Mouse (Mus musculus) stomach, embryonic 14.5 days (tissue): Measurements from ENCODE around the gene Syngr2. TPM values are rescaled to one million over a fixed set of nuclear protein-coding genes. Genes with fewer than 3 reads are reported as not detected.

Source experiments
- ATAC-seq: fragments of 200-750 bp; cut with Nextera tagmentation; 2 replicates; pipeline ENCODE4 v1.8.0; 2017; ENCODE audit warnings: low read depth, moderate TSS enrichment; ENCODE audit not compliant: insufficient number of reproducible peaks, insufficient read depth, low FRiP score
- H3K27ac ChIP-seq: fragments of 300-500 bp; sonication (generic); 2 replicates; pipeline ENCODE4 v1.5.1; 2014; ENCODE audit warnings: mild to moderate bottlenecking, low read length, moderate library complexity, mixed read lengths
- H3K27me3 ChIP-seq: fragments of 300-500 bp; sonication (generic); 2 replicates; pipeline ENCODE4 v1.6.1; 2014; ENCODE audit warnings: low read length, control low read depth, mixed read lengths; ENCODE audit not compliant: control insufficient read depth, insufficient read depth
- H3K36me3 ChIP-seq: fragments of 300-500 bp; sonication (generic); 2 replicates; pipeline ENCODE4 v1.6.1; 2014; ENCODE audit warnings: mild to moderate bottlenecking, control low read depth, low read length, moderate library complexity, mixed read lengths; ENCODE audit not compliant: control insufficient read depth, insufficient read depth
- H3K4me1 ChIP-seq: fragments of 300-500 bp; sonication (generic); 2 replicates; pipeline ENCODE4 v1.6.1; 2014; ENCODE audit warnings: low read length, control low read depth, mixed read lengths; ENCODE audit not compliant: control insufficient read depth, insufficient read depth
- H3K4me2 ChIP-seq: fragments of 300-500 bp; sonication (generic); replicated peaks from 2 replicates; pipeline ENCODE4 v1.6.1; 2014; ENCODE audit warnings: low read depth, low read length, control low read depth
- H3K4me3 ChIP-seq: fragments of 300-500 bp; sonication (generic); 2 replicates; pipeline ENCODE4 v1.5.1; 2014; ENCODE audit warnings: low read depth, low read length, control low read depth
- H3K9ac ChIP-seq: fragments of 300-500 bp; sonication (generic); replicated peaks from 2 replicates; pipeline ENCODE4 v1.6.1; 2014; ENCODE audit warnings: low read depth, mild to moderate bottlenecking, control low read depth, low read length, moderate library complexity, mixed read lengths
- H3K9me3 ChIP-seq: fragments of 300-500 bp; sonication (generic); 2 replicates; pipeline ENCODE4 v1.6.1; 2016; ENCODE audit warnings: low read depth, low read length, control low read depth; ENCODE audit not compliant: control insufficient read depth
- WGBS: fragments of 180-500 bp; shearing (Covaris S2); extraction: QIAGEN DNeasy Blood & Tissue Kit; methylation state at CpG from one replicate; pipeline ENCODE4 v1.1.7; 2014; 5-methylcytosine and 5-hydroxymethylcytosine counted together
- polyA plus RNA-seq: library from polyadenylated mRNA; unstranded; fragments of >200 nt; fragmentation: Nextera tagmentation; extraction: Ambion mirVana; gene quantifications from 2 replicates; pipeline ENCODE4 v1.2.1, GENCODE M21; 2014

The Syngr2 gene
- polyA plus RNA-seq, 1 experiment from 2014 or later: 101 TPM

DNA sequence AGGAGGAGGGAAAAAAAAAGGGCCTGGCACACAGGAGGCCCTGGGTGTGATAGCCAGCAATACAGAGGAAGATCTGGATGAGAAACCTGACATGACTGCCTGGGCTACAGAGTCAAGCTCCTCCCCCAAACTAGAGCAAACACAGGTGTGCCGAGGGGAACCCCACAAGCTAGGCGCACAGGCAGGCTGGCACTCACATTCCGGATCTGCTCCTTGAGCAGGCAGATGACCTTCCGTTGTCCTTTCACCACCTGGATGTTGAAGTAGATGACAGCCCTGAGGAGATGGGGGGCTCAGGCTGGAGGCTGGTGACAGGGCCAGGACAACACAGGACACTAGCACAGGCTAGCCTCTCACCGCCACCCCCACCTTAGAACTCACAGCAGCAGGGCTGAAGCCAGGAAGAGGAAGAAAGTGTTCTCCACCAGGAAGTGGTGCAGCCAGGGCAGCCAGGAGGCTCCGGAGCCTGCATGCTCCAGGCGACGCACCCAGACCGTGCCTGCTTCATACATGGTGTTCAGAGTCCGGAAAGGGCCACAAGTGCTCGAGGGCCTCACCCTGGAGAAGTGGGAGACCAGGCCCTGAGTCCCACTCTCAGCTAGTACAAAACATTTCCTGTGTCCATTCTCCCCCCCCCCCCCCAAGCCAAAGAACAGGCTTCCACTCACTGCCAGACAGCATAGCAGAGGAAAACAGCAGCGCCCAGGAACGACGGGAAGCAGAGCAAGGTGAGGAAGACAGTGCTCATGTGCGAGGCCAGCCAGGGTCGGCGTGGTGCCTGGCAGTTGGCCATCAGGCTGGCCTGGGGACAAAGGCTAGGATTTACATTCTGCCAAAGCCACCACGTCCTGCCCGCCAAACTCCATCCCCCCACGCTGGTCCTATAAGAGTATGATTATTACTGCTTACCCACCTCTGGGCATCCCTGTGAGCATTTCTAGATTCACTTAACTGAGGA lies 40.5 kb upstream of the Syngr2 start:
- no peak for ATAC-seq
- H3K4me2 ChIP-seq: no peak overlapping the region
- no peak overlapping the region for H3K4me3 ChIP-seq
- H3K9me3 ChIP-seq: no peaks in the 10 kb centered on the region
- 83% methylated on average over 20 of the region's 20 CpGs for WGBS
- H3K36me3 ChIP-seq: peaks cover 24% of the 10 kb centered on the region
- H3K27ac ChIP-seq: no peak overlapping the region
- H3K9ac ChIP-seq: no peak overlapping the region
- H3K4me1 ChIP-seq: peaks cover 6% of the 10 kb centered on the region; the same call in 1 of the 2 replicates
- no peaks in the 10 kb centered on the region for H3K27me3 ChIP-seq

DNA sequence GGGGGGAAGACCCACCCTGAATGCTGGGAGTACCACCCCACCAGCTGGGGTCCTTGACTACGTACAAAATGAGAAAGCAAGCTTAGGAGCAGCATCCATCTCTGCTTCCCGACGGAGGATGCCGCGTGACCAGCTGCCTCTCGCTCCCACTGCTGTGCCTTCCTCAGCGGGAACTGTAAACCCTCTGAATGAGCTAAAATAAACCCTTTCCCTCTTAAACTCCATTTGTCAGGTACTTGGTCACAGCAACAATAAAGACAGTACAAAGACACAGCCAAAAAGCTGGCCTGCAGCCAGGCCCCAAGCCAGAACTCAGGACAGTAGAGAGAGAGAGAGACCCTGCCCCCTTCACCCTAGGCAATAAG lies 39.8 kb upstream of the Syngr2 start:
- Histone ChIP-seq H3K36me3 (peaks cover 21% of the 10 kb centered on the region), H3K4me1 (peaks cover 6% of the 10 kb centered on the region; the same call in 1 of the 2 replicates), H3K27ac (no peak overlapping the region), H3K4me3 (no peak overlapping the region), H3K9me3 (no peaks in the 10 kb centered on the region), H3K27me3 (no peaks in the 10 kb centered on the region), H3K9ac (no peak overlapping the region), H3K4me2 (no peak overlapping the region)
- ATAC-seq: no peak
- 84% methylated on average over 7 of the region's 7 CpGs for WGBS

DNA sequence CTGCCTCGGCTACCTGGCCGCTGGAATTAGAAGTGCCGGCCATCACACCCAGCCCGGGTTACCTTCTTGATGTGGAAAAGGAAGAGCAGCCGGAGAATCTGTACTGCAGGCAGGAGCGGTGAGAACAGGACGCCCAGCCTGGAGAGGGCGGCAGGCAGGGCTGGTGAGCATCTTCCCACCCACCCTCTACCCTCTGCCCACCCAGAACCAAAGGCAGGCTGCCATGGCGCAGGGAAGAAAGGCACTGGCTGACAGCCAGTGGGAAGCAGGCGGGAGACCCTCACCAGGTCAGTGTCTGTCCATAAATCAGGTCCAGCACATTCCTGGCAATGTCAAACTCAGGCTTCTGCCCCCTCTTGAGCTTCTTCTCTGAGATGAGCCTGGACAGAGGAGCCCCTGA lies 39.1 kb upstream of the Syngr2 start:
- 71% methylated on average over 10 of the region's 10 CpGs for WGBS
- Histone ChIP-seq H3K27ac (no peak overlapping the region), H3K9ac (no peak overlapping the region), H3K9me3 (no peaks in the 10 kb centered on the region), H3K4me3 (no peak overlapping the region), H3K4me1 (peaks cover 6% of the 10 kb centered on the region; the same call in 1 of the 2 replicates), H3K27me3 (no peaks in the 10 kb centered on the region), H3K4me2 (no peak overlapping the region), H3K36me3 (peaks cover 15% of the 10 kb centered on the region; the same call in 1 of the 2 replicates)
- ATAC-seq: no peak

DNA sequence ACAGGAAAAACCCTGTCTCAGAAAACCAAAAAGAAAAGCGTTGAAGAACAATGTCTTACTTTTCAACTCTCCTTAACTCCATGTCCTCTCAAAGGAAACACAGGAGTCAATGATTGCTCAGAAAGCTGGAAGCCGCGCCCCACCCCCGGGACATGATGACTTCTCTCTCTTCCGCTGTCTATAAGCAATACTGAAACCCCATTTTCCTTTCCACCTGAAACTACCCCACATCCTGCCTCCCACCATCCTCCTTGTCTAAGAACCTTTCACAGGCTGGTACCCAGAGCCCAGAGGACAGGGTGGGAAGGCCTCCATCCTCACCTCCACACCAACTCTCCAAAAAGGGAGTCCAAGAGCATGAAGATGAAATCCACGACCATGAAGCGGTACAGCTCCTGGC lies 37.1 kb upstream of the Syngr2 start:
- peaks cover 8% of the 10 kb centered on the region; the same call in 1 of the 2 replicates for H3K36me3 ChIP-seq

DNA sequence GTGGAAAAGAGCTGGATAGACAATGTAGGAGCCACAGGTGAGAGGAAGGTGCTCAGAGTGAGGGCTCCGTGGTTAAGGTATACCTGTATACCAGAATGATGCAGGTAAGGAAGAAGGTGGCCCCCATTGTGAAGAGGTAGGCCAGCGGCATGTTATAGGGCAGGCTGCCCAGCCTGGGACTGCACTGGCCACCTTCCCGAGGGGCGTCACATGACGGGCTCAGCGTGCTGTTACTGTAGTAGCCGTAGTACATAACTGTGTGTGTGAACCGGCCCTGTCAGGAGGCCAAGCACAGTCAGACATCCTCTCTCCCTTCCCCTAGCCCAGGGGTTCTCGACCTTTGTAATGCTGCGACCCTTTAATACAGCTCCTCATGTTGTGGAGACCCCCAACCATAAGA lies 34.5 kb upstream of the Syngr2 start:
- peaks cover 15% of the 10 kb centered on the region for H3K4me1 ChIP-seq
- ATAC-seq: no peak
- H3K27me3 ChIP-seq: no peaks in the 10 kb centered on the region
- no peak overlapping the region for H3K9ac ChIP-seq
- no peak overlapping the region for H3K4me2 ChIP-seq
- H3K9me3 ChIP-seq: no peaks in the 10 kb centered on the region
- H3K27ac ChIP-seq: no peak overlapping the region
- H3K4me3 ChIP-seq: no peak overlapping the region
- 93% methylated on average over 10 of the region's 10 CpGs for WGBS
- H3K36me3 ChIP-seq: peaks cover 8% of the 10 kb centered on the region; the same call in 1 of the 2 replicates

More for the DNA sequence above, 37.1 kb upstream of the Syngr2 start:
- no peak overlapping the region for H3K4me2 ChIP-seq
- no peaks in the 10 kb centered on the region for H3K27me3 ChIP-seq
- H3K4me1 ChIP-seq: peaks cover 6% of the 10 kb centered on the region; the same call in 1 of the 2 replicates
- H3K4me3 ChIP-seq: no peak overlapping the region
- WGBS: 91% methylated on average over 7 of the region's 7 CpGs
- H3K27ac ChIP-seq: no peak overlapping the region
- H3K9me3 ChIP-seq: no peaks in the 10 kb centered on the region
- ATAC-seq: no peak
- no peak overlapping the region for H3K9ac ChIP-seq

DNA sequence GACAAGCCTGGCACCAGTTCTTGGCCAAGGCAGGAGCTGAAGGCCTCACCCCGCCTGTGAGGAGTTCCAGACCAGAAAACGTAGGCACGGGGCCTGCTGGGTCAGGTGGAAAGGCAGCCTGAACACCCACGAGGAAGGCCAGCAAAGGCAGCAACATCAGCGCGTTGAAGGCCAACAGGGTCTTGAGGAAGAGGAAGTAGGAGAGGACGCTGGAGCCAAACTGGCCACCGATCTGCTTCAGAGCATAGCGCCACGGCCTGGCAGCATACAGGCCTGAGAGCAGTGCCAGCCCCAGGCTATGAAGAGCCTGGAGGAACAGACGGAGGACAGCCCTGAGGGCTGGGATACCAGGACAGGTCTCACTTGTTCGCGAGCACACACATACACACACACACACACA lies 33.9 kb upstream of the Syngr2 start:
- ATAC-seq: no peak
- no peak overlapping the region for H3K4me2 ChIP-seq
- WGBS: 90% methylated on average over 13 of the region's 13 CpGs
- H3K4me1 ChIP-seq: peaks cover 21% of the 10 kb centered on the region
- H3K4me3 ChIP-seq: no peak overlapping the region
- H3K36me3 ChIP-seq: peaks cover 8% of the 10 kb centered on the region; the same call in 1 of the 2 replicates
- H3K9ac ChIP-seq: no peak overlapping the region
- no peaks in the 10 kb centered on the region for H3K27me3 ChIP-seq
- H3K27ac ChIP-seq: no peak overlapping the region
- no peaks in the 10 kb centered on the region for H3K9me3 ChIP-seq

DNA sequence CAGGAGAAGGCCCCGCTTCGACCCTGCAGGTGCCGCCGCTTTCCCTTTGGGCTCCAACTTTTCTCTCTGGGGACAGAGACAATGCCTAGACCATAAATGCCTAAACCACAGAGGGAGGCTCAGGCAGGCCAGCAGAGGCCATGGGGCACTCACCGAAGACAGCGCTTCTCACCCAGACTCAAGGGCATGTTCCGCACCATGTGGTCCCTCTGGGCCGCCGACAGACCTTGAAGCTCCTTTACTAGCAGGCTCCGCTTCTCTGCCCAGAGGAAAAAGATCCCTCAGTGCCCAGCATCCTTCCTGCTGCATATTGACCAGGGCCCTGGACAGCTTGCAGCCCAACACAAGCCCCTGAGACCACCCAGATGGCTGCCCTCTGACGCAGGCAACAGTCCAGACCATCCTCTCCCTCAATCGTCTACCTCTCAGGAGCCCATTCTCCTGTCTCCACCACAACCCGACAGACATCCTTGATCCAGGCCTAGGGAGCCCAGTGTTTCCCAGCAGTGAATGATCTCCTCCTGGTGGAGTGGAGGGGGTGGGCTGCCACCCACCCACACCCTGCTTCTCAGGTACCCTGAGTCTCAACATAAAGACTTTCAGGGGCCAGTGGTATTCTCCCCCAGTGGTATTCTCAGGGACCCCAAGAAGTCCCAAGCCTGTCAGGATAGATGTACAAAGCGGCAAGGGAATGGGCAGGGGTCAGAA lies 33.2 kb upstream of the Syngr2 start:
- peaks cover 8% of the 10 kb centered on the region; the same call in 1 of the 2 replicates for H3K36me3 ChIP-seq
- no peak overlapping the region for H3K4me3 ChIP-seq
- peaks cover 28% of the 10 kb centered on the region for H3K4me1 ChIP-seq
- no peaks in the 10 kb centered on the region for H3K27me3 ChIP-seq
- H3K4me2 ChIP-seq: no peak overlapping the region
- 90% methylated on average over 14 of the region's 14 CpGs for WGBS
- no peak overlapping the region for H3K27ac ChIP-seq
- H3K9me3 ChIP-seq: no peaks in the 10 kb centered on the region
- ATAC-seq: no peak
- H3K9ac ChIP-seq: no peak overlapping the region

DNA sequence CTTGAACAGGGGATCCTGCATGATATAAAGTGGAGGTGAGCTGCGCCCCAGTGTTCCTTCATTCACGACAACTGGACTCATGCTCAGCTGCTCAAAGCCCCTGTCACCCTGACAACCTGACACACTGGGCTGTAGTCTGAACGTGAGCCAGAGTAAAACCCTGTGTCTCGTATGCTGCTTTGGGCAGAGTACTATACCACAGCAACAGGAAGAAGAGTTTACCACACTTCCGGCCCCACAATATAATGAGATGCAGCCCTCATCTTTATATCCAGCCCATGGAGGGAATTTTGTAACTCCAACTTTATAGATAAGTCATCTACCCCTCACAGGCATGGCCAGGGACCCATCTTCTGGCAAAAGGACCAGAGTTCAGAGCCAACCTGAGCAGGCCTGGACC lies 32.4 kb upstream of the Syngr2 start:
- Histone ChIP-seq H3K27ac (no peak overlapping the region), H3K9ac (no peak overlapping the region), H3K4me2 (no peak overlapping the region), H3K9me3 (no peaks in the 10 kb centered on the region), H3K4me3 (no peak overlapping the region), H3K27me3 (no peaks in the 10 kb centered on the region), H3K36me3 (peaks cover 4% of the 10 kb centered on the region; the same call in 1 of the 2 replicates), H3K4me1 (peaks cover 36% of the 10 kb centered on the region)
- ATAC-seq: no peak
- WGBS: 89% methylated on average over 5 of the region's 5 CpGs
